Mouse (Mus musculus) stomach, embryonic 14.5 days (tissue): Measurements from ENCODE around the gene Tbc1d22a. TPM values are rescaled to one million over a fixed set of nuclear protein-coding genes. Genes with fewer than 3 reads are reported as not detected.
A peak's percentile ranks its signal among the peaks of the same experiment; 100 is the strongest.

Experiments
- ATAC-seq: fragments of 200-750 bp; cut with Nextera tagmentation; 2 replicates; pipeline ENCODE4 v1.8.0; 2017; ENCODE audit warnings: low read depth, moderate TSS enrichment; ENCODE audit not compliant: insufficient number of reproducible peaks, insufficient read depth, low FRiP score
- H3K27ac ChIP-seq: fragments of 300-500 bp; sonication (generic); 2 replicates; pipeline ENCODE4 v1.5.1; 2014; ENCODE audit warnings: mild to moderate bottlenecking, low read length, moderate library complexity, mixed read lengths
- H3K27me3 ChIP-seq: fragments of 300-500 bp; sonication (generic); 2 replicates; pipeline ENCODE4 v1.6.1; 2014; ENCODE audit warnings: low read length, control low read depth, mixed read lengths; ENCODE audit not compliant: control insufficient read depth, insufficient read depth
- H3K36me3 ChIP-seq: fragments of 300-500 bp; sonication (generic); 2 replicates; pipeline ENCODE4 v1.6.1; 2014; ENCODE audit warnings: mild to moderate bottlenecking, control low read depth, low read length, moderate library complexity, mixed read lengths; ENCODE audit not compliant: control insufficient read depth, insufficient read depth
- H3K4me1 ChIP-seq: fragments of 300-500 bp; sonication (generic); 2 replicates; pipeline ENCODE4 v1.6.1; 2014; ENCODE audit warnings: low read length, control low read depth, mixed read lengths; ENCODE audit not compliant: control insufficient read depth, insufficient read depth
- H3K4me2 ChIP-seq: fragments of 300-500 bp; sonication (generic); replicated peaks from 2 replicates; pipeline ENCODE4 v1.6.1; 2014; ENCODE audit warnings: low read depth, low read length, control low read depth
- H3K4me3 ChIP-seq: fragments of 300-500 bp; sonication (generic); 2 replicates; pipeline ENCODE4 v1.5.1; 2014; ENCODE audit warnings: low read depth, low read length, control low read depth
- H3K9ac ChIP-seq: fragments of 300-500 bp; sonication (generic); replicated peaks from 2 replicates; pipeline ENCODE4 v1.6.1; 2014; ENCODE audit warnings: low read depth, mild to moderate bottlenecking, control low read depth, low read length, moderate library complexity, mixed read lengths
- H3K9me3 ChIP-seq: fragments of 300-500 bp; sonication (generic); 2 replicates; pipeline ENCODE4 v1.6.1; 2016; ENCODE audit warnings: low read depth, low read length, control low read depth; ENCODE audit not compliant: control insufficient read depth
- WGBS: fragments of 180-500 bp; shearing (Covaris S2); extraction: QIAGEN DNeasy Blood & Tissue Kit; methylation state at CpG from one replicate; pipeline ENCODE4 v1.1.7; 2014; 5-methylcytosine and 5-hydroxymethylcytosine counted together
- polyA plus RNA-seq: library from polyadenylated mRNA; unstranded; fragments of >200 nt; fragmentation: Nextera tagmentation; extraction: Ambion mirVana; gene quantifications from 2 replicates; pipeline ENCODE4 v1.2.1, GENCODE M21; 2014

Tbc1d22a gene
- 9.3 and 9.7 TPM in 2 replicates for polyA plus RNA-seq

DNA sequence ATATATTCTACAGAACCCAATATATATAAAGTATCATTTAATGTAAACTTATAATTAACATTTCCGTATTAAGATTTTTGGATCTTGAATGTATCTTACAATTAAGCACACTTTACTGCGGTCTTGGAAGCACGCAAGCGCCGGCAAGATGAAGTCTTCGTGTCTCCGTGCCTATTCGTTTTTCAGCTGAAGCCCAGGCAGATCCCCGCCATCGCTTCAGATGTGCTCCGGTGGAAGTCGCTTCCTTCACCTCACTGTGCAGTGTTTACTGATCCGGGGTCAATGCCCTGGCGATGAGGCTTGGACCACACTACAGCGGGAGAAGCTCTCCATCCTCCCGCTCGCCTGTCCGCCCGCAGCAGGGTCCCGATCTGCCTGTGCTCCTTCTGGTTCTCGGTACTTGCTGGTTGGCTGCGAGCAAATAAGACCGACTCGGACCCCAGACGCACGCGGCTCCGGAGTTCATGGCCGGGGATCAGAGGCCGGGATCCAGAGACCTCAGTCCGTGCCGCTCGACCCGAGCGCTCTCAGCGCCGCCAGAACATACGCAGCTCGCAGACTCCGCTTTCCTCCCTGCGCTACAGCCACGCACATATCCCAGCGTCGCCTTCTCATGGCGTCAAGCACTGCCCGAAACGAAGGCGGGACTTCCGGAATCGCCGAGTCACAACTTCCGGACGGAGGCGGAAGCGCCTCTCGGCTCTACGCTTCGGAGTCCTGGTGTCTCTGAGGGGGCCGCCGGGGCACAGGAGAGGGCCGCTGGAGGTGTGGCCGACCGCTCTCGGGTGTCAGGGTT, at the start of gene Tbc1d22a:
TSS of gene Tbc1d22a (plus strand) at position 707 of the 796 bp plus-strand sequence.
- H3K4me3 ChIP-seq, result peak within 1 kb of the TSS; percentile 91
- no peaks in the 10 kb centered on the region for H3K9me3 ChIP-seq
- WGBS, result under 1% methylated on average over 64 of the region's 64 CpGs
- H3K9ac ChIP-seq, result peak within 1 kb of the TSS; percentile 90
- H3K4me2 ChIP-seq, result peak within 1 kb of the TSS; percentile 98
- H3K4me1 ChIP-seq, result peaks cover 13% of the 10 kb centered on the region; the same call in 1 of the 2 replicates
- no peaks in the 10 kb centered on the region for H3K36me3 ChIP-seq
- no peaks in the 10 kb centered on the region for H3K27me3 ChIP-seq
- peak within 1 kb of the TSS; percentile 89 for H3K27ac ChIP-seq
- ATAC-seq, result peak; percentile 89

DNA sequence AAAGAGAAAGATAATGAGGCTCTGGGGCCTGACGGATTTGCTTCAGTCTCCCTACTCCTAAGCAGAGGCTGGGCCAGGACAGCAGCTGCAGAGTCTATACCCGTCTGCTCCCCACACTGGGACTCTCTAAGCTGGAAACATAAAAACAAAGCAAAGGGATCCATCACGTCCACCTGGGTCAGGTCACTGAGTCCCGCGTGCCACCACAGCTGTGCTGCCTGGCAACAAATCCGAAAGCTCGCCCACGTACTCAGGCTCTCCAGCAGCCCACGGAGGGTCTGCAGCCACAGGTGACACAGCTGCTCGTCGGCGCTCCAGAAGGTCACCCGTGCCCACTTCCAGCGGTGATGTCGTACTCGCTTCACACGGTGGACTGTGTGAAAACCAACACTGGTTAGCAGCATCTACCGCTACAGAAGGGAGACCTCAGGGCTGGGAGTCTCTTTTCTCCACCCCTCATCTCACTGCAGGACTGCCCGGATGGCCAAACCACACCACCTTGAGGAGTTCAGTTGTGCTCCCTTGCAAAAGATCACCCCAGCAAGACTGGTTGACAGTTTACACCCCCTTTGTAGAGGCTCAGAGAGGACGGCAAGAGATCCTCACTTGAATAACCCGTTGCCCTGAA, 49.4 kb upstream of the Tbc1d22a start:
- Histone ChIP-seq H3K27me3 (no peaks in the 10 kb centered on the region), H3K4me2 (no peak overlapping the region), H3K4me1 (no peaks in the 10 kb centered on the region), H3K27ac (no peak overlapping the region), H3K9me3 (no peaks in the 10 kb centered on the region), H3K9ac (no peak overlapping the region), H3K4me3 (no peak overlapping the region), H3K36me3 (peaks cover 5% of the 10 kb centered on the region; the same call in 1 of the 2 replicates)
- no peak for ATAC-seq
- WGBS, result 69% methylated on average over 21 of the region's 21 CpGs

DNA sequence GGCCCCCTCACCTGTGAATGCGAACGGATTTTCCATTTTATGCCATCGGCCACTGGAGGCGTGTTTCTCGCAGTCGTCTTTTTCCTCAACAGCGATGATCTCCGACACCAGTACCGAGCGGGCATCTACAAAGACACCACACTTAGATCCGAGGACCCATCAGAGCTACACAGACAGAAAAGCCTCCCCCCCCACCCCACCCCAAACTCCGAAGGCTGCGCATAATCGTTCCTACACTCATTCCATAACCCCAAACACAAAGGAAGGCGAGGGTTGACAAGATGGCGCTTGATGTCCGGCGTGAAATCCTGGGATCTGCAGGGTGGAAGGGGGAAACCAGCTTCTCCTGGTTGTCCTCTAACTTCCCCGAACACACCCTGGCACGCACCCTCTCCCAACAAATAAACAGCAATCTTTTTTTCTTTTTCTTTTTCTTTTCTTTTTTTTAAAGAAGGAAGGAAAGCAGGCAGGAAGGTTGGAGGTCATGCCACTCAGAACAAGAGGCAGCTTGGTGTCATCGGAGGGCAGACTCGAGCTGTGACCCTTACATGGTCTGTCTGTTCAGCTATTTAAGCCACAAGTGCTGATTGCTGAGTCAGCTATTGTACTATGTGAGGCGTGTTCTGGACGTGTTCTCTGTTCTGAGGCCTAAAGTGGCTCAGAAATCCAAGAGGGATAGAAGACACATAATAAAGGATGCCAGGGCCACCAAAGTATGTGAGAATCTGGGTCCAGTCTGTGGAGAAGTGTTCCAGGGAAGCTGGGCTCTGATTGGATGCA, 48.3 kb upstream of the Tbc1d22a start:
- 90% methylated on average over 24 of the region's 24 CpGs for WGBS

DNA sequence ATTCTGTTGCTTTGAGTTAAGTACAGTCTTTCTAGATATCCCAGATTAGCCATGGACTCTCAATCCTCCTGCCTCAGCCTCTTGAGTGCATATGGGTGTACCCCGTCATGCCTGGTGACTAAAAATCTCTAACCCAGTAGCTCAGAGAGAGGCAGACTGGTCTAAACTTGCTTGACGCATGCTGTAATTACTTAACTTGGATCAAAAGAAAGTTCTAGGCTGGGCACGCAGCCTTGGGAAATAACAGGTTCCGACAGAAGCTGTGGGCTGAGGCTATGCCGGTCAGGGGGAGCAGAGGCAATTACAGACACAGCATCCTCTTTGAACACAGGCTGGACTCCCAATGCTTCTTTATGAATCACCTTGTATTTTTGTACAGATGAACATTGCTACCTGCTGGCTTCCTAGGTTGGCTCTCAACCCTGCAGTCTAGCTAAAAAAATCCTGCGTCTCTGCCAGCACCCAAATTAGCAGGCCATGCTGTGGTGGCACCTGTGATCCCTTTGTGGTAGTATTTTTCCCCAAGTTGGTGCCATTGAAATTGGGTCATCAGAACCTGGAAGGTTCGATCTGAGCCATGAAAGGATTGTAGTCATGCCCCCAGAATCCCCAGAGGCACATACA, 47.1 kb upstream of the Tbc1d22a start:
- no peak overlapping the region for H3K27ac ChIP-seq
- 0 out of 2 replicates have a peak, but pooled peaks cover 2% of the 10 kb centered on the region for H3K4me1 ChIP-seq
- no peaks in the 10 kb centered on the region for H3K27me3 ChIP-seq
- no peak overlapping the region for H3K9ac ChIP-seq
- H3K9me3 ChIP-seq, result no peaks in the 10 kb centered on the region
- H3K4me3 ChIP-seq, result no peak overlapping the region
- no peaks in the 10 kb centered on the region for H3K36me3 ChIP-seq
- 84% methylated on average over 7 of the region's 7 CpGs for WGBS
- no peak for ATAC-seq
- no peak overlapping the region for H3K4me2 ChIP-seq

More for the DNA sequence above, 48.3 kb upstream of the Tbc1d22a start:
- Histone ChIP-seq H3K27ac (no peak overlapping the region), H3K36me3 (peaks cover 5% of the 10 kb centered on the region; the same call in 1 of the 2 replicates), H3K4me2 (no peak overlapping the region), H3K4me3 (no peak overlapping the region), H3K9ac (no peak overlapping the region), H3K9me3 (no peaks in the 10 kb centered on the region), H3K27me3 (no peaks in the 10 kb centered on the region), H3K4me1 (0 out of 2 replicates have a peak, but pooled peaks cover 2% of the 10 kb centered on the region)
- no peak for ATAC-seq

DNA sequence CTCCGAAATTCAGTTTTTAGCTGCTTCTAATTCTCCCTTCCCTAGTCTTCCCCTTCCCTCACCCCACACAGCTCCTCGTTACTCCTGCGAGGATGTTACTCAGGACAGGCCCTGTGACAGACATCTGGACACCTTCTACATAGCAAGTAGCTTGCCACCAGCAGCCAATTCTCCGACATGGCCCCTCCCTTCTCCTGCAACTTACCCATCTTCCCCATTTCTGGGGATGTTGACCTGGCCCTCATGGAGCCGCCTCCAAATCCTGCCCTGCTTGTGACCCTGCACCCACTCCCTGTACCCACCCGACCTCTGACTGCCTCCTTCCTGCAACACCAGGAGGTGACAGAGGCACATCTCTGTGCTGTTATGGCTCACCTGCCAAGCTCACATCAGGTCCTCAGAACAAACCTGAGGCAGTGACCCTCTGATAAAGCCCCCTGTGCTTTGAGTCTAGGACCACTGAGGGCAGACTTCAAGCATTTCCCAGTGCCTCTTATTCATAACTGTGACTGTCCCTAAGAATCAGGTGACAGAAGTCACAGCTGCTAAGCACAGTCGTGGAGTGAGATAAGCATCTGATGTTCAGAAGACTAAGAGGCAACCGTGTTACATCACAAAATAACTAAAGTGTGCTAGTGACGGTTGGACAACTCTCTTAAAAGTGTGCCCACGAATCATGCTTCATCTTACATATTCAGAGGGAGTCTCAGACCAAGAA, 46.3 kb upstream of the Tbc1d22a start:
- no peak overlapping the region for H3K4me2 ChIP-seq
- H3K27me3 ChIP-seq, result no peaks in the 10 kb centered on the region
- no peaks in the 10 kb centered on the region for H3K9me3 ChIP-seq
- no peaks in the 10 kb centered on the region for H3K36me3 ChIP-seq
- no peak overlapping the region for H3K4me3 ChIP-seq
- 0 out of 2 replicates have a peak, but pooled peaks cover 2% of the 10 kb centered on the region for H3K4me1 ChIP-seq
- WGBS, result 73% methylated on average over 10 of the region's 10 CpGs
- H3K9ac ChIP-seq, result no peak overlapping the region
- no peak for ATAC-seq
- no peak overlapping the region for H3K27ac ChIP-seq

DNA sequence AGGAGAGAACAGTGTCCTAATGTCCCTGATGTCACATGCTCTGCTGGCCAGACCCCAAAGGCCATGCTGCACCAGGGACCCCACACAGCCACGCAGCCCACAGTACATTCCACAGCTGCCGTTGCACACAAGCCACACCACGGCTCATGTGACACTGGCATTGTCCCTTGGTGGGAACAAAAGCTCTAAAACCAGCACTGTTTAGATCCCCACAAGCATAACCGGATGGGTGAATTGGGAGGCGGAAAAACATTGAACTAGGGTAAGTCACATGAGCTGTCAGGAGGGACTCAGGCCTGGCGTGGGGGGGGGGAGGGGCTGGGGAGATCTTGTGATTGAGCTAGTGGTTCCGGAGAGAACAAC, 45.8 kb upstream of the Tbc1d22a start:
- Histone ChIP-seq H3K4me1 (0 out of 2 replicates have a peak, but pooled peaks cover 2% of the 10 kb centered on the region), H3K4me2 (no peak overlapping the region), H3K27me3 (no peaks in the 10 kb centered on the region), H3K9ac (no peak overlapping the region), H3K9me3 (no peaks in the 10 kb centered on the region), H3K36me3 (no peaks in the 10 kb centered on the region), H3K4me3 (no peak overlapping the region), H3K27ac (no peak overlapping the region)
- no peak for ATAC-seq
- WGBS, result 53% methylated on average over 7 of the region's 7 CpGs

DNA sequence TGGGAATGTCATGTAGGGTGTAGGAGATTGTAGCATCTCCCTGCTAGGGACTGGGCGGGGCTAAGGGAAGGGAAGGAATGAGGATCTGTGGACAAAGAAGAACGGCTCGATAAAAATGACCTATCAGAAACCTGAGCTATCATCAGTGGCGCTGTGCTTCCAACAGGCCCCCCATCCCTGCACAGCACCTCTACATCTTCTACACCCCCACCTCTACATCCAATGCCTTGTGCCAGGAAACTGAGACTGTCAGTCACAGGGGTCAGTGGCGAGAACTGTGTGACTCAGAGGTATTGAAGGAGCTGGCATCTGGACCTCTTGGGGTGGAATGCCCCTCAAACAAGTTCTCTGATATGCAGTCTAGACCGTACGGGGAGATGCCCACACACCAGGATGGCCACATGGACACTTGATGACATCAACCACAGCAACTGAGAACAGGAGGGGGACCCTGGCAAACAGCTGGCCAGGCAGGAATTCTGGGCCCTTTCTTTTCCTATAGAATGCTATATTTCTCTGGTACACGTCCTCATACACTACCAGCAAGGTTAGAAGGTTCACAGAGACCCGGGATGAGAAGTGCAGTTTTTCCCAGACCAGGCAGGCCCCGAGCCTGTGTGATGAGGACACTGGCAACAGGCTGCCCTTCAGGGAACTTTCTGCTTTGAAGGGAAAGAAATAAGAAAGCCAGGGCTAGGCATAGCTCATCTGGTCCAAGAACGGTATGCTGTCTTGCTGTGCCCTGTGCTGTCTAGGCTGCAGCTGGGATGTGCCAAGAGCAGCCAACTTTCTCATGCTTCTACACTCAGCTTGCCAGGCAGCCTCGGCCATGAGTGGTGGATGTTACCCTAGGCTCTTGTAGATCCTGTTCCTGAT, 45.1 kb upstream of the Tbc1d22a start:
- Histone ChIP-seq H3K27ac (no peak overlapping the region), H3K9ac (no peak overlapping the region), H3K4me2 (no peak overlapping the region), H3K36me3 (no peaks in the 10 kb centered on the region), H3K9me3 (no peaks in the 10 kb centered on the region), H3K27me3 (no peaks in the 10 kb centered on the region), H3K4me3 (no peak overlapping the region), H3K4me1 (peaks cover 7% of the 10 kb centered on the region; the same call in 1 of the 2 replicates)
- 80% methylated on average over 12 of the region's 12 CpGs for WGBS
- ATAC-seq, result no peak
